Mouse (Mus musculus) layer of hippocampus, postnatal 14 days (tissue): ENCODE measurements around the gene Kank1. TPM values are rescaled to one million over a fixed set of nuclear protein-coding genes. Genes with fewer than 3 reads are reported as not detected.

Experiments
- DNase-seq, 2 experiments: peaks; one replicate each; pipeline ENCODE4 v3.0.0; 2021 to 2022; ENCODE audit warnings: low spot score in 2 of 2, mixed read lengths in 1 of 2
- total RNA-seq, 2 experiments: library from RNA; stranded (reverse); gene quantifications; 2 replicates each; pipeline ENCODE4 v1.2.3; 2021

Kank1 gene
- total RNA-seq, 2 experiments from 2014 or later: 42.7 to 45.0 TPM

DNA sequence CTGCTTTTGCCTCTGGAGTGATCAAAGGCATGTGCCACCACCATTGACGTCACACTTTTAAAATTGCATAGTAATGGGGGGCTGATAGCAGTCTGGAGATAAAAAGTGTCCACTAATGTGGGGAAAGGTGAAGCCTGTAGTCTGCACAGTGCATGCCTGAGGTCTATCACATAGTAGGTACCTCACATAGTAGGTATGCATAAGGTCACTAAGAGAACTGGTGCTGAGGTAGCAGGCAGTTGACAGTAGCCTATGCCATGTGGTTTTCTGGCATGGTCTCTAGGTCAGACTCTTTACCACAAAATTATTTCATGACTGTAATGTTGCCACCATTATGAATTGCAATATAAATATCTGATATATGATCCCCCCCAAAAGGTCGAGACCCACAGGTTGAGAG lies 71.4 kb downstream of the Kank1 start:
- no peak for DNase-seq

DNA sequence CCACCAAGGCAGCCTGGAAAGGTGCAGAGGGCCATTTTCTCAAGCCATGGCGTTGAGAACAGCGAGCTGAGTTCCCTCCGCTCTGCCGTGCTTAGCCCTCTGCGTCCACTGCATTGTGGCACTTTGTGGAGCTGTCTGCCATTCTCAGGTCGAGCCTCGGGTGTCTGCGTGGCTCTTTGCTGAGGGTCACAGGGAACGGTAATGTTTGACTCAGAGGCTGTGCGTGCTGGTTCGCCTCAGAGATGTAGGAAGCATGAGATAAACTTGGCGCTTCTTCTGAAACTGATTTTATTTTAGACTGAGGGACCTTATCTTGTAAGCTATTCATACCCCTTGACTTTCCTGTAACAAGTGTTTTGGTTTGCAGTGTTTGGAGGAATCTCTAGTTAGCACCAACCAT lies 72.0 kb downstream of the Kank1 start:
- DNase-seq: no peak

DNA sequence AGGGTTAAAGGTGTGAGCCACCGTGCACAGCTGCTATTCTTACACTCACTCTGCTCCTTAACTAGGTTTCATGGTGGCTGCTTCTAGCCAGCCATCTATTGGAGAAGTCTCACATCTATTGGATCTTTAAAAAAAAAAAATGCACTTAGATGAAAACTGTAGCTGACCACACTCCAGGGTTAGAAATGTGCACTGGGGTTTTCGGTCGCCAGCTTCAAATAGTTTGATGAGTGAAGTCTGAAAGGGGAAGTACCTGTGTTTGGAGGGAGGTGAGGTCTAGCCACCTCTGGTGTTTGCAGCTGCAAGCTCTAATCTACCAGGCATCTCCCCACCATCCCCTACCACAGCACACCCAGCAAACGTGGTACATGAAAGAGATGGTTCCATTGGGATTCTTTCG lies 74.2 kb downstream of the Kank1 start:
- no peak for DNase-seq

DNA sequence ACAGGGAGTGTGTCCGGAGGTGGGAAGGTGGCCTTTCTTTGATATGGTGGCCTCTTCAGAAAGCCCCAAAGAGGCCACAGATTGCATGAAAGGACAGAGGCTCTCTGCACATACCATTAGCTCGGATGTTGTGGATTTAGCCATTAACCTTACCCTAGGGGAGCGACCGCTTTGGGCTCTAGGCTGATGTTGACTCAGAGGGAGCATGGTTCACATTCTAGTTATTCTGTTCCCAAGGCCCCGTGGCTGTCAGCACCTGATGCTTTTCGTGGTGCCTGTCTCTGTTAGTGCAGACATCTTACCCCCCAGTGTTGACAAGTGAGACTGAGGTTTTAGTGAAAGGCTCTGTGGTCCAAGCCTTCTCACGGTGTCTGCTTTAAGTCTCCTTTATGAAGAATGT lies 74.9 kb downstream of the Kank1 start:
- DNase-seq: no peak

DNA sequence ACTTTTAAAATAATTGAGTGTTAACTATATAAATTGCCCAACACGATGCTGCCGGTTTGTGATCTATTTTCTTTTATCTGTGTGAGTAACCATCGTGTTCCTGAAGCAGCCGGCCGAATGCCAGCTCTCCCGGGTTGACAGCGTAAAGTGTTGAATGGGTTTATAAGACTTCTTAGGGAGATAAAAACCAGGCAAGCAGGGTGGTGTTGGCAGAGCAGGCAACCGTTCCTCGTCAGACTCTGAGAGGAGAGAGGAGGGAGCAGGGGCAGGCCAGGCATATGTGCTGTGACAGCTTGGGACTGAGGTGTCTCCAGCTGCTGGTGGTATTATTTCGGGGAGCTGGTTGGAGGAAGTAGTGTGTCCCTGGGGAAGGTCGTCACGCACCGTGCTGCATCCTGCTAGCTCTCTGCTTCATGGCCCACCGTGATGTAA lies 78.7 kb downstream of the Kank1 start:
- DNase-seq: no peak

DNA sequence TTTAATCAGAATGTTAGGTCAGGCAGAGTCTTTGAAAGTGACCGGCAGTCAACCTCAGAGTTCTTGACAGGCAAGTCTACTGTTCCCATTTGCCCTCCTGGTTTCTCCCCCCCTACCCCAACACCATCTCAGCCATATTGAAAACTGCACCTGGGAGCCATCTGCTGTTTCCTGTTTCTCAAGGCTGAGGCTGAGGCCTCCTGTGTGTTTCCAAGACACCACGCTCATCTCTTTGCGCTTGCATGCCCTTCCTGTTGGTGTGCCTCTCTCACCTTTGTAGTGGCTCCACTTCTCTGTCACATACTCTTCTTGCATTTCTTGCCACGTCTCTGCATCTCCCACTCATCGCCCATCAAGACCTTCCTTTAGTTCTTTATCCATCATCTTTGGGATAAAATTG lies 79.2 kb downstream of the Kank1 start:
- DNase-seq: no peak

DNA sequence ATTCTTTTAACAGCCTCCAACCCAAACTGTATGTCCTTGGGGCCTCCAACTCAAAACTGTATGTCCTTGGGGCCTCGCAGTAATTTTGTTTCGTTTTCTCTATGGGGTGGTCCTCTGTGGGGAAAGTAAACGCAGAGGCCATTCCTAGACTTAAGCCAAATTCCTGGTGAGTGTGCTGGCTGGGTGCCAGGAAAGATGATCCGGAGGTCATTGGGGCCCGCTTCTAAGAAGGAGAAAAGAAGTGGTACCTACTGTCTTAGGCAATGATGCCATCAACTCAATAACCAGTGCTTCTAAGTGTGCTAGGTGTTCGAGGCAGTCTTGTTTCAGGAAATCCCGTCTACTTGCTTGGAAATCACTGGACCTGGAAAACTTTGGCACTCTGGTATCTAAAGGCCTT lies 87.5 kb downstream of the Kank1 start:
- no peak for DNase-seq

DNA sequence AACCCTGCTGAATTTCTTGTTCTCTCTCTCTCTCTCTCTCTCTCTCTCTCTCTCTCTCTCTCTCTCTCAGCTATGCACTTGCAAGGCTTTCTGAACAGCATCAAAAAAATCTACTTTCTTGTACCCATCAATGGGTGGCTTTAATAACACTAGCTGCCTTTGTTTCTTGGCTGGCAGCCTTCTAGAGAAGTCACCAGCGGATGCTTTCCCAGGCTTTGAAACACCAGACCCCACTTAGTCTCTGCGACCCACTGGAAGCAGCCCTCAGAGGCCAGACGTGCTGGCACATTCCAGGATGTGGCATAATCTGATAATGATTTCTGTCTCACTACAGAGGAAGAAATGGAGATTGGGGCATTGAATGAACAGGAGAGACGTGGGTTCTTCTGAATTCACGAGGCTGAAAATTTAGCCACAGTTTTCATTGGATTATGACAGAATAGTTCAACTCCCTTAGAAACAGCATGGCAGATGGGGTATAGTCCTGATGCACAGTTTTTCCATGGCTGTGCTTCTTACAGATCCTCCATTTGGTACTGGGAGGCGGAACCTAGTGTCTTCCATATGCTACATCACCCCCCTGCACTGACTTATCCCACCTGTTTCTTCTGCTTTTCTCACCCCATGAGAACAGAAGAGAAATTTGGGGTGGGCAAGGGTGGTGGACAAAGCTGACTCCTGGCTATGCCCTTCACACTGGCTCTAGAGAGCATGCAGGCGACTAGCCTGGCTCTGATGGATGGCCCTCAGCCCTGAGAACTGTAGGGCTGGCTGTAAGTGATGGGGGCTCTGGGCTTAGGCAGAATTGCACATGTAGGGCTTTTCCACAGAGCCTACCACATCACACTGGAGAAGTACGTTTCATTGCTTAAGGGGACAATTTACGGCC lies 88.6 kb downstream of the Kank1 start:
- peak in 1 of 2 experiments; percentile 54 for DNase-seq

DNA sequence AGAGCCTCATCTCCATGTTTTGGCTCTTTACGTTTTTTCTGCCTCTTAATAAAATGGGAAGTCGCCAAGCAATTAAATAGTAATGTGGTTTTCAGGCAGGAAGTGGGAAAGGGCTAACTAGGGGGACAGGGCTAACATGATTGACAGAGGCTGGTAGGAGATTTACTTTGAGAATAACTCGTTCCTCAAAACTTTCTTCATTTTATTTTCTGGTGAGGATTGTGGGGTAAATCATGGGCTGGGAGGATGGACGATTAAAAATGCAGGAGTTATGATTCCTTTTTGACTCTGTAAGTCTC lies 89.2 kb downstream of the Kank1 start:
- DNase-seq: no peak

DNA sequence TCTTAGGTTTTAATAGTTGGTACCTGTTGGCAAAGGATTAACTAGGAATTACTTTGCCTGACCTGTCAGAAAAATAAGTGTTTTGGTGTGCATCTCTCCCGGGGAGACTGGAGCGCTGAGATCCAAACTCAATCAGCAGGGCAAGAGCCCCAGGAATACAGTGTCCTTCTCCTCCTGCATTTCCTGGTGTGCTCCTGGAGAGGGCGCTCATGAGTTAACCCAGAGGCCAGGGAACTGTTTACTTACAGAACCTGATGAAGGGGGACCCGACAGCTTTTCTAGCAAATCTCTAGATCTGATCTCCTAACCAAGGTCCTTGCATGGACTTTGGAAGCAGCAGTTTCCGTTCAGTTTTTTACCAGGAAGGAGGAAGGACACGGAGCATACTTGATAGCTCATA lies 90.9 kb downstream of the Kank1 start:
- no peak for DNase-seq

DNA sequence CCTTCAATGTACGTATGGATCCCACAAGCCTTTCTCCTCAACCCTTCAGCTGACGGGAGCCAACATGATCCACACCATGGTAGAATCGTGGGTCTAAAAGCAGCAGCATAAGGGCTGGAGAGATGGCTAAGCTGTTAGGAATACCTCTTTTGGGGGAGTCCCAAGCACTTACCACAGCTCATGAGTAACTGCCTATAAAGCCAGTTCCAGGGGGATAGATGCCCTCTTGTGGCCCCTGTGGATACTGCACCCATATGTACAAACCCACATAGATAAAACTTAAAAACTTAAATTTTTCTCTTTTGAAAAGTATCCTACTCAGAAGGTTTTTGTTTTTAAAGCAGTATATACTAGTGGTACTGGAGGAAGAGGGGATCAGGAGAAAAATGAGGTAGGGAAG lies 97.6 kb downstream of the Kank1 start:
- DNase-seq: peak in 1 of 2 experiments; percentile 55

DNA sequence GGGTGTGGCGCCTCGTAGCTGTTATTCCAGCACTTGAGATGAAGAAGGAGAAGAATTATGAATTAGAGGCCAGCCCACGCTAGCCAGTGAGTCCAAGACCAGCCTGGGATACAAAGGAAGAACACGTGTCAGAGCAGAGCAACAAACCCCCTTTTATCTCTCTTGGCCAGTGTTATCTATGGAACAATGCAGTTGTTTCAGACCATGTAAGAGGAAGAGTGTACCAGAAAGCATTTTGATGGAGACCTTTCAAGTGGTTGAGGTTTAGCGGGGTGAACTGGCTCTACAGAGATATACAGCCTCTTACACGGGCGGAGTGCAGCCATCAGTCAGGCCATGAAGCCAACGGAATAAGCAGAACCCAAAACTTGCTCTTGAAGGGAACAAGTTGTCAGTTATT lies 100.0 kb downstream of the Kank1 start:
- DNase-seq: no peak

DNA sequence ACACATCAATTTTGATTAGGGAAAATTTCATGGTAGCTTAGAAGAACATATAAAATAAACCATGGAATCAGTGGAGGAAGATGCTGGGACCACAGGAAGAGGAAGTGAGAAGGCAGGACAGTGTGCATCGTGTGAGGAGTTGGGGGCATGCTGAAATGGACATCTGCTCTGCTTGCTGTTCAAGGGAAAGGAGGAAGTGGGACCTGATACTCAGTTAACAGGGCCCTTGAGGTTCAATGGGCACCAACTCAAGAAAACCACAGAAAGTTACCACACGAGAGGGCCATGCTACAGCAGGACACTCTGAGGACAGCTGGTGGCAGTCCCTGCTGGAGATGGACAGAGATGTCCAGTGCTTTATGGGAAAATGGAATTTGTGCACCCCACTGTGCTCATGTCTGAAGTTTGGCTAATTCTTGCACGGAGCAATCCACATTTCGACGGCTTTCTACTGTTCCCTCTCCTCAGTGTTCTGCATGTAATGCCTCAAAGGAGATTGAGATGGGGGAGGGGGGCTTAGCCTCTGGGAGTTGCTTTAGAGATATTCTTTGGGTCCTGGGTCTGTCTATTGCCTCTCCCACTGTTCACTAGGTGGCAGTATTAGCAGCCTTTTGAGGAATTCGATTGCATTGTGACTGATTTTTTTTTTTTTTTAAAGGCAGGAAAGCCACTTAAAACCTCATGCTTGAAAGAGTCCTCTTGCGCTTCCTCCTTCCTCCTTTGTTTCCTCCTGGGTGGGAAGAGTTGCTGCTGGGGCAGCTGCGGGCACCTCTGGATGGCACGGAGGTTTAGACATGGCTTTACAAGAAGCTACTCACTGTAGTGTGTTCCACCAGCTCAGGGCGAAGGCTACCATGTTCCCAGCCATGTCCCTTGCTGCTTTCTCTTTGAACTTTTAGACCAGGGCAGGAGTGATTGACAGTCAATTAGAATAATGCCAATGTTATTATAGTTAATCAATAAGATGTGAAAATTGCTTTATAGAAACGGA lies 104.2 kb downstream of the Kank1 start:
- DNase-seq: peak in 1 of 2 experiments; percentile 71

DNA sequence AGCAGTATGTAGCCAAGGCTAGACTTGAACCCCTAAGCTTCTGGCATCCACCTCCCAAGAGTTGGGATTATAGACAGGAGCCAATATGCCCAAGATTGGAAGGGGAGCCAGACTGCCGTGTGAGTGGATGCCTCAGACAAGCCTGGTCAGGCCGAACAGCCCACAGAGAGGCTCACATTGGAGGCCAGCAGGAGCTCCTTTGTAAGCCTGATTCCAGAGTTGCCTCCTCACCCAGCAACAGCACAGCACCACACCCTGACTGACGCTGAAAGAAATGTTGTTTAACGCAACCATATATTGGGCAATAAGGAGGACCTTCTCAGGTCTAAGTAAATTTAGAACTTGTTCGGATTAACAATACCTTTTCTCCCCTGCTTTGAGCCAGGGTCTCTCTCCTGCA lies 105.3 kb downstream of the Kank1 start:
- no peak for DNase-seq

DNA sequence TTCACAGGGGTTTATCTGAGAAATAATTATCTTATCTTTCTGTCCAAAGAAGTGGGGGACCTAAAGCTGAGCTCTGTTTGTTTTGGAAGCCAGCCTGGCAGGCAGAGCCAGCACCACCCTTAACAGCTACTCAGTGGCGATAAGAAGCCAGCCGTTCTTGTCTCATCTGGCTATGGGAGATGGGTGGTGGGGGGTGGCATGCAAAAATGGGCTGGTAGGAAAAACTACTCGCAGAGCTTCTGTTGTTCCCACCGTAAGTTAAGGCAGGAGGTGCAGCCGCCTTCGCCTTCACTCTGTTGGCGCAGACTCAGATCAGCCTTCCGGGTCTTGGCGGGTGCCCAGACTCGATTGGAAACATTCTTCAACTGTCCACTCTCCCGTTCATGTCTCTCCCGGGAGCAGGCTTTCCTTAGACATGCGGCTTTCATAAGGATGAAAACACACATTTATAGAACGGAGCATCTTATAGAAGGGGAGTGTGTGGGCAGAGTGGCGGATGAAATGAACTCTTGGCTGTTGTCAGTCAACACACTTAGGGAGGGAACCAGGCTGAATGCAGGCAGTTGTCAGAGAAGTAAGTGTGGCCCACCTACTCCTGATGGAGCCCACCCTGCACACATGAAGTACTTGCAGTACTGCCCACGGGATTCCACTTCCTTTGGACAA lies 107.0 kb downstream of the Kank1 start:
- peak in 1 of 2 experiments; percentile 26 for DNase-seq

DNA sequence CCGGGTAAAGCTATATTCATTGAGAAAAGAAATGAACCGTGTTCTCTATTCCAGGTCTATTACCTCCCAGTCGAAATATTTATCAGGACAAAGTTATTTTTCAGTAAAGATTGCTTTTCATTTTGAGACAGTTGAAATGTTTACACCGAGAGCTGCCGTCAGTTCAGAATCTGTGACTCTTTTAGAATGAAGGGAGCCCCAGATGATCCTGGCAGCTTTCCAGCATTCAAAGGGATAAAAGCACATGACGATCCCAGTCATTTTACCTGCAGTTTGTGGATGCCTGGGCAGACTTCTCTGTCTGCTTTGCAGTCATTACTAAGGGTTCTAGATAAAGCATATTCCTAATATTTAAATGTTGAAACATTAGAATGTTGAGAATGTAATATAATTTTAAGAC lies 107.6 kb downstream of the Kank1 start:
- DNase-seq: no peak

DNA sequence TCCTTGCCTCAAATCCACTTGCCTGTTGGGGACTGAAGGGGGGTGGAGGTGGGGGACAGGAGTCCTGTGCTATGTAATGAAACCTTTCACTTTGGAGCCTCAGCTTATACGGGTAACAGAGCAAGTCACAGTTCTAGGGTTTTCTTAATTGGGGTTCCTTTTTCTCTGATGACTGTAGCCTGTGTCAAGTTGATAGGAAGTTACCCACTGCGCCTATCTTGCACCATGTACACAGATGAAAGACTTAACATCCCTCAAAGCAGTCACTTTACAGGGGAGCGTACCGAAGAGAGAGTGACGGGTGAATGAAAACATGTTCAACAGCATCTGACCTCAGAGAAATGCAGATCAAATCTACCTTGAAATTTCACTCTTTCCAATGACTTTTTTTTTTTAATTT lies 109.2 kb downstream of the Kank1 start:
- DNase-seq: no peak

DNA sequence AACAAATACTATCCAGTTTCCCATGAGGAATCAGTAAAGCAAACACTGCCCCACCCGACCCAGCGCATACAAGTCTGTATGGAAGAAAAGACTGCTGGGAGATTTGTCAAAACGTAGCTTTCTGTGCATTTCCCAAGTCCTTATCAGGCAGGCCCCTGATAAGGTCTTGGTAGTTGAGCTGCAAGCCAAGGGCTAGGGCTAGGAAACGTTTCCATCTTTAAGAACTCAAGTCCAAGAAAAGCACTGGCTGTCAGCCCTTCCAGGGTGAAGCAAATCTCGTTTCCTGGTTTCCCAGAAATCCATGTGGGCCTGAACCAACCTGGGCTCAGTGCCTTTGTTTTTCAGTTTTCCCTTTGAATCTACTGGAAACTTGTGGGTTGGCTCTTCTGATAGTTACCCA lies 110.7 kb downstream of the Kank1 start:
- DNase-seq: no peak

DNA sequence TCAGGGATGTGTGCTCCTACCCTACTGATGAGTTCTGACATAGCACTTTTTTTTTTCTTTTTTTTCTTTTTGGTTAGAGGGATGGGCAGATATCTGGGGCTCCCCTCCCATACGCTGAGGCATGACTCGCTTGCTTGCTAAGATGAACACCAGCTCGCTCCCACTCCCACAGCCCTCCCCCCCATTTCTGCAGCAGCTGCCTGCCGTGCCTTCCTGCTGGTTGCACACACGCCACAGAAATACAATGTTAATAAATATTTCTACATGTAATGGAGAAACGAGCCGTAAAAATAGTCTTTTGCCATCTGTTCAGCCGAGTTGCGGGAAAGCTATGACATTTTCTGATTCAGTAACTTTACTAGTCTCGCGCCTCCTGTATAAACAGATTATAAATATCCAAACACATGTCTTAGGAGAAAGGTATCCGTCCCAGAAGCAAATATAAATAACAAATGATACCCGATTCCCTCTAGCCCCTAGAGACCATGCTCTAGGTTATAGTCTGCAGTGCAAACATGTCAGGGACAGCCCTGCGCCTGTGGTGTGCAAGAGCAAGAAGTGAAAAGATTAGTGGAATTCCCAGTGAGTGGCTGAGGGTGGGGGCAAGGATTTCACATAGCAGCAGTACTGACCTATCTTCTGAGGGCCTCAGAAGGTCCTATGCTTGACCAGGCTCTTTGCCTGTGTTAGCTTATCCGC lies 114.6 kb downstream of the Kank1 start:
- peak in 1 of 2 experiments; percentile 20 for DNase-seq

DNA sequence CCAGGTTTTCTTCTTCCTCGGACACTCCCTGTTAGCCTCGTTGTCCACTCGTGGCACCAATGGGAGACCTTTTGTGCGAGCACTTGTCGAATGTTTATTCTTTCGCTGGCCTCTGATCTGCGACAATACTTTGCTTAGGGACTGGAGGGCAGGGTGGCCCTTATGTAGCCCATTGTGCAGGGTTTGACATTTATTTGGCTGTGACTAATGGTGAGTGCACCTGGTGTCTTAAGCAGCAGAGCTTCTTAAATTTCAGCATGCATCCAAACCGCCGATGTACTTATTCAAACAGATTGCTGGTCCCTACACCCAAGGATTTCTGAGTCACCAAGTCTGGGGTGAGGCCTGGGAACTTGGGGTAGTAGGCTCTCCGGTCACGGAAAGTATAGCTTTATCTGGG lies 120.3 kb downstream of the Kank1 start:
- no peak for DNase-seq
